Mouse (Mus musculus) bone marrow macrophage, adult 2 months (primary cell): ENCODE measurements around the gene Acot7.

Experiments
- CTCF ChIP-seq: IDR thresholded peaks from 2 replicates; pipeline ENCODE4 v1.5.1; 2012; ENCODE audit warnings: low read depth, mild to moderate bottlenecking, low read length, moderate library complexity
- POLR2A ChIP-seq: IDR thresholded peaks from 2 replicates; pipeline ENCODE4 v1.6.1; 2012; ENCODE audit warnings: mild to moderate bottlenecking, low read depth, low read length, borderline replicate concordance

DNA sequence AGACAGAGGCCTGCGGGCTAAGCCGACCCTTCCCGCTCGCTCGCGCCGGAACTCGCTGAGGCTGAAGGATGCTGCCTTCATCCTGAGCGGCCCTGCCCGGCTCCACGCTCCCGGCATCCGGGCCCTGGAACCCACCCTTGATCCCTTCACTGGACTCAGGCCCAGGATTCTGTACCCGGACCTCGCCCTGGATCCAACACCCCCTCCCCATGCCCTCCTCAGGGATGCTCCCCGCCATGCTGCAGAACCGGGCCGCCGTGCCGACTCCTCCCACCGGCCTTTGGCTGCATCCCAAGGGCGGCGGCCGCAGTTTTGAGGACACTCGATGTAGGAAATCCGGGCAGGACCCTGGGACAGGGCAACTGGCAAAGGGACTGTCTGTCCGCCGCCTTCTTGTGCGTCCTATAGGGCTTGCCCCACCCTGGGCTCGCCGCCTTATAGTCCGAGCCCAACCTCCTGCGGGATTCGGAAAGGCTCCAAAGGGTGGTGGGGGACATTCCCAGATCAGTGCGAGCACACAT lies 470 bp downstream of the Acot7 start:
- TF ChIP-seq CTCF (no peak), POLR2A (no peak)
